Mouse (Mus musculus): ENCODE measurements at regions not wholly inside any gene's neighbourhood (a gene's known extent, or its start where the extent isn't known, plus 50 kb on each side); places are given as distances from the start of the nearest gene placed in this dataset.
"Not testable (repeated sequence)": the region's sequence is repeated elsewhere in the genome, so short reads cannot be mapped to it uniquely, and the experiment has no call there.

DNA sequence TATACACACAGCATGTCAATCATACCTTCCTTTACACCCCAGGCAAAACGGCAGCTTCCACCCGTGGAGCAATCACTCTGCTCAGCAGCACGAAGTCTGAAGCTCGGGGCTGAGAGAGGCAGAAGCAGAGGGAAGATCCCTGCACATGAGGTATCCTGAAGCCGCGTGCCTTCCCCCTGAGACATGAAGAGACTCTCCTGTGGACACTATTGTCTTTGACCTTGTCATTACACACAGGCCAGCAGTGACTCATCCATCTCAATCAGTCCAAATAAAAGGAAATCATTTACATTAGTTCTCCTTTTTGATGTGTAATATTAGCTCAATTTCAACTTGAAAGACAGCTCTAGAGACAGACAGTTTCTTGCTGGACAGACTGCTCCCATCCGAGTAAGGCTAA lies 228.4 kb upstream of the 1700012A03Rik start:
- in situ Hi-C loops (cut with MboI, MseI) = no loop called here

GRCm38 (mm10) chr6:31817640-31818039 lies 232.4 kb upstream of the 1700012A03Rik start:
- in situ Hi-C loops (cut with MboI, MseI) = no loop called here

DNA sequence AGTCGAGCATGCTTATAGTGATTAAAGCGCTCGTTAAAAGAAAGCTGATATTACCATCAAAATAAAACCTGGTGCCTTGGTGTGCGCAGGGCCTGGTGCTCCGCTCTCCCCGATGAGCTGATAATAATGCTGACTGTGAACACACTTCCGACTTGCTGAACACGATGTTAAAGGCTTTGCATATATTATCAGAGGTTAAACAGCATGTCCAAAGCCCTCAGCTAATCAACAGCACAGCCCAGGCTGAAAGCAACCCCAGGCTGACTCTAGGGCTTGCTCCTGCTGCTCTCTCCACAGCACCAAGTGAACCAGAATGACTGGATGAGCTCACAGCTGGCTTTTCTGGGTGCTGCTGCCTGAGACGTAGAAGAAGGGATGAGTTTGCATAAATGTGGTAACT lies 238.2 kb upstream of the 1700012A03Rik start:
- in situ Hi-C loops (cut with MboI, MseI) = no loop called here

DNA sequence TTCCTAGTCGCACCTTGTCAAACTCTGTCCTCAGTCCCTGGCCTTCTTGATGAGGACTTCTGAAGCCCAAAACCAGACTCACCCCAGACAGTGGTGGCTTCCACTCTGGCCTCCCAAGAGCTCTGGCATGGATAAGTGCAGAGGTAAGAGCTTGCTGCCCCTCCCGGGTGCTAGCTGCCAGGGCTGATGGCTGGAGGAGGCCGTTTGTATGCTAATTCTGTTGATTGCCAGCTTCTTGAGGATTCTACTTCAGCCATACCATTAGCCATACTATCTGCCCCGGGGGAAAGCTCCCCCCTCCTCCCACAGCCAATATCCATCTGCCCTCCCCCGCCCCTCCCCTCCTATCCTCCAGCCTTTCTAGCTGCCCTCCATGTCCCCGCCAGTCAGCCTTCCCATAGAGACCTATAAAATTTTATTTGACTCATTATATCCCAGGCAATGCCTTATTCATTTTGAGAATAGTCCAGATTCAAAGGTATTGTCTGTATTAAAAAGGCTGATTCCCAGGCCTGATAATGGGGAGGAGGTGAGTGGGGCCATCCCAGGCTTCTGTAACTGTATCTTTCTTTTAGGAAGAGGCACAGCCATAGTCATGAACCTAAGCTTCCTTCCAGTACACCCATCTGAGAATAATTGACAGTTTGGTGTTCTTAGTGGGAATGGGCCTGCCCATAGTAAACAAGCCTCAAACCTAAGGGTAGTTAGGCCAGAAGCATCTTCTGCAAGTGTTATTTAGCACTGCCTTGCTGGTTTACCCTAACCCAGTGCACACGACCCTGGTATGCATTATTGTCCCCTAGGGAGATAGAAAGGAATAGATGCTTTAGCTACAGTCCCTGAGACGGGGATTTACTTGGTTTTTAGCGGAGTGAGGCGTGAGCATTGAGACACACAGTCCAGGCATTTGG lies 239.2 kb upstream of the 1700012A03Rik start:
- in situ Hi-C loops (cut with MboI, MseI) = no loop called here

DNA sequence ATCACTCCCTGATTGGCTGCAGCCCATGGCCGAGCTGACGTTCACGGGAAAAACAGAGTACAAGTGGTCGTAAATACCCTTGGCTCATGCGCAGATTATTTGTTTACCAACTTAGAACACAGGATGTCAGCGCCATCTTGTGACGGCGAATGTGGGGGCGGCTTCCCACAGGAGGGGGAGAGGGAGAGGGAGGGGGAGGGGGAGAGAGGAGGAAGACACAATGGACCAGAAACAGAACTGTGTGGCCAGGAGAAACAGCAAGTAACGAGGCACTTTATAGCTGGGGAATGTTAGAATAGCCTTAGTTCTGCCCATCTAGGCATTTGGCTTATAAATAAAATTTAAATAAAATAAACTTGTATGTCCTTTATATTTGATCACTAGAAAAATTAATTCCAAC lies 240.7 kb upstream of the Podxl start:
- in situ Hi-C loops (cut with MboI, MseI) = not testable (repeated sequence)

- in situ Hi-C loops (cut with MboI, MseI) = not testable (repeated sequence)
These were observed 239.4 kb upstream of the Podxl start for GRCm38 (mm10) chr6:31803222-31803621.

- in situ Hi-C loops (cut with MboI, MseI) = no loop called here
These were observed 227.8 kb upstream of the Podxl start for GRCm38 (mm10) chr6:31791547-31791946.

DNA sequence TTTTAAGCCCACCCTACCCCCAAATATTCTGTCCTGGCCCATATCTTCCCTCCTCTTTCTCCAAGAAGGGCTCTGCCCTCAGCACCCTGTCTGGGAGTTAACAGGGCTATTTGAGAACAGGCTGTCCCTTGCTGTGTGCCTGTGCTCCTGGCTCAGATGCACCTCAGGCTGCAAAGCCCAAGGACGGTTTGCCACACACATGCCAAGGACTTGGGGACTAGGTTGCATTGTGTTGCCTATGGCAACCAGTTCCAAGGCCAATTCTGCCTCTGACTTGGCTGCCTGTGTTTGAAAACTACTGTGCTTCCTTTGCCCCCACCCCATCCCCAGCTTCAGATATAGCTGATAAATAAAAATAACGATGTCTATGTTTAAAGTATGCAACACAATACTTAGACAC lies 227.1 kb upstream of the Podxl start:
- in situ Hi-C loops (cut with MboI, MseI) = no loop called here

DNA sequence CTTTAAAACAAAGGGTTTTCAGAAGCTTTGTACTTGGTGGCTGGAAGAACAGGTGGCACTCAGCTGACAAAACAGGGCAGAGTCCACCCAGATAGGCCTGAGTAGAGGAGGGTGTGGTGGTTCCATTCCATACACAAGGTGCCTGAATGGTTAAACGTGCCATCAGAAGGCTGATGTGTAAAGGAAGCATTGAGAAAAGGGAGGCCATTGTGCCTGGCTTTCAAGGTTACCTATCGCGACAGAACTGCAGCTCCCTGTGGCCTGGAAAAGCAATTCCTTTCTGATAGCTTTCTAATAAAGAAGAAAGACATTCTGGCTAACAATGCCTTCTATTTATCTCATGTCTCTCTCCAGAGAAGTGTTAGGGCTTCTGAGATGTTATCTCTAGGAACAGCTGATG lies 213.1 kb upstream of the Podxl start:
- in situ Hi-C loops (cut with MboI, MseI) = no loop called here

GRCm38 (mm10) chr6:31771916-31772315 lies 208.1 kb upstream of the Podxl start:
- in situ Hi-C loops (cut with MboI, MseI) = no loop called here

GRCm38 (mm10) chr6:31745589-31745988 lies 181.8 kb upstream of the Podxl start:
- in situ Hi-C loops (cut with MboI, MseI) = loop anchor here in 1 of 2 experiments (10.0 kb wide), 1 partner anchor 741 kb away; no protein-coding TSS in a partner anchor

GRCm38 (mm10) chr6:31731391-31731790 lies 167.6 kb upstream of the Podxl start:
- in situ Hi-C loops (cut with MboI, MseI) = no loop called here

- in situ Hi-C loops (cut with MboI, MseI) = no loop called here
These were observed 155.8 kb upstream of the Podxl start for GRCm38 (mm10) chr6:31719614-31720013.

GRCm38 (mm10) chr6:31718843-31719242 lies 155.1 kb upstream of the Podxl start:
- in situ Hi-C loops (cut with MboI, MseI) = no loop called here

GRCm38 (mm10) chr6:31717531-31717930 lies 153.8 kb upstream of the Podxl start:
- in situ Hi-C loops (cut with MboI, MseI) = no loop called here

DNA sequence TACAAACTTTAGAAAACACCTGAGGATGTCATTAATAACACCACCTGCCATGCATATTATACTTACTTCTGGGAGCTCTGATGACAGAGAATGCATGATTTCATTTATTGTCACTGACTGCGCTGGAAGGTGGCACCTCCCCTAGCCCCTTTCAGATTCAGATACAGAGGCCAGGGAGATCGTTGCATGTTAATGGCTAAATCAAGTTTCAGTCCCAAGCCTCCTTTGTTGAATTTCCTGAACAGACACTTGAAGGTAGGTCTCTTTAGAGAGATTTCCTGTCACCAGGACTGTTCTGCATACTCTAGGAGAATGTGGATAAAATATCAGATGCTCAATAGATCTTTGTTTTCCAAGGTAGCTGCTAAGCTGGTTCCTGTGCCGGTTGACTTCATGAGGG lies 143.5 kb upstream of the Podxl start:
- in situ Hi-C loops (cut with MboI, MseI) = no loop called here

DNA sequence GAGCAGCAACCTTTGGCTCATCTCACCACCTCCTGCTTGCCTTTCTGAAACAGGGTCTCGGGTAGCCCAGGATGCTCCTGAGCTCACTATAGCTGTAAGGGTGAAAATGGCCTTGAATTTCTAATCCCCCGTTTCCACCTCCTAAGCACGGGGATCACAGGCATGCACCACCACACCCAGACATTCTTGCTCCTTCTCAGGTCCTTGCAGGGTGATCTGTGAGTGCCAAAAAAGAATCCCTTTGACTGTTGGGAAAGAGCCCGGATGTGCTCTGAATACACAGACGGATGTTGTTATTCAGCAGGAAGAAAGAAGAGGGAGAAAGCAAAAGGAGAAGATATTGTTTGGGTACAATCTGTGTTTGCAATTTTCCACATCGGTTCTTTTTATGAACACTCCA lies 140.4 kb upstream of the Podxl start:
- in situ Hi-C loops (cut with MboI, MseI) = no loop called here

DNA sequence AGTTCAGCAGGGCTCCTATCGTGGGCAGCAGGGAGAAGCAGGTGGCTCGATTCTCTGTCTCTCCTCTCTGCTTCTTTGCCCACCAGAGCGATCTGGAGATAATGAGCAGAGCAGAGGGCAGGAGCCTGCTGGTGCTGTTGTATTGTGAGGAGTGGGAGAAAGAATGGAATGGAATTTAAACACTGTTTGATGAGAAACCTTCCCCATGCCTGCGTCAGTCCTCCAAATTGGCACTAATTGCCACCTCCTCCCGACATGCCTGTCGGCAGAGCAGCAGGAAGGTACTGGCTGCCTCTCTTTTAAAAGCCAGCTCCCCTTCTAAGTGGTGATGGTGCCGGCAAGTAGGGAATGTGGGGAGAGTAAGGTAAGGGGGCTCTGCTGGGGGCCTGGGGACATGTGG lies 139.2 kb upstream of the Podxl start:
- in situ Hi-C loops (cut with MboI, MseI) = no loop called here

DNA sequence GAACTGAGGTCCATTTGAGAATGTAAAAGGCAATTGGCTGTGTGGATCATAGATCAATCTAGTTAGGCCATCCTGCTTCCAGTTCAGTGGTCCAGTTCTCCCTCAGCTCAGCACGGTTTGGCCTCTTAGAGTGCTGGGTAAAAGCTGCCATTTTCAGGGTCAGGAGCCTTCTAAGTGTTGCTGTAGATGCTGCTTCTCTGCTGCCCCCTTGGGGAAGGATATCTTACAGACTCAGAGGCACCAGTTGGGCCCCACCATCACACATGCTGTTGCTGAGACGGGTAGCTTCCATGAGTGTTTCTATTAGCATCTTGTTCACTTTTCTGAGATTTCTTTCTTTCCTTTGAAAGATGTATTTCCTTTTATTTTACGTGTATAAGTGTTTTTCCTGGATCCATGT lies 132.1 kb upstream of the Podxl start:
- in situ Hi-C loops (cut with MboI, MseI) = no loop called here

DNA sequence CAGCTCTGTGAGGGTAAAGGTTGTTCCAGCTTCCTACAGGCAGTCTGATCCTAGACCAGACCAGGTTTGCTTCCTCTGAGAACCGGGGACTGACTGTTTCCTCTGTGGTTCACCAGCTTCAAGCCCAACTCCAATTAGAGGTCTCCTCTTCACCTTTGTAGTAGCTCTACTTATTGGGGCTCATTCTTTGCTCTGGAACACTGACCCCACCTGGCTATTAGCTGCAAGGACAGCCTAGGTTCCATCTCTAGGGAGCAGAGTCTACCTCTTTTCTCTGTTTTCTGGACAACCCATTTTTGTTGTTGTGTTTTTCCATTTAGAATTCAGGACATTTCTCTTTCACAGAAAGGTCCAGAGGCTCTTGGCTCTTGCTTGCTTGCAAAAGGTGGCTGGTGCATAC lies 129.3 kb upstream of the Podxl start:
- in situ Hi-C loops (cut with MboI, MseI) = no loop called here

DNA sequence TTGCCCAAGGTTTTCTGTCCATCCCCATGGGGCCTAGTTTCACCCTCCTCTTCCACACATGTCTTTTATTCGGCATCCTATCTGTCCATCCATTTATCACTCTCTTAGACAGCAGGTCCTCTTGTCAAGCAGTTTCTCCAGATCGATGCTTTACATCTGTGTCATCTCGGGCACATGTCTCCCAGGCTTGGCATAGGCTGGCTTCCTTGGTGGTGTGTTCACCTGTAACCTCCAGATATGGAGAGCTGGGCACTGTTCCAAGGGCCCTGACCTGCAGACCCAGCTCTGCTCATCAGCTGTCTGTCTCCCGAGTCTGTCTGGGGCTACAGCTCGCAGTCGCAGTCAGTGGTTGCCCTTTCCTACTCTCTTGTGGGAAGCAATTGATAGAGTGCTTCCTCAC lies 128.2 kb upstream of the Podxl start:
- in situ Hi-C loops (cut with MboI, MseI) = no loop called here

DNA sequence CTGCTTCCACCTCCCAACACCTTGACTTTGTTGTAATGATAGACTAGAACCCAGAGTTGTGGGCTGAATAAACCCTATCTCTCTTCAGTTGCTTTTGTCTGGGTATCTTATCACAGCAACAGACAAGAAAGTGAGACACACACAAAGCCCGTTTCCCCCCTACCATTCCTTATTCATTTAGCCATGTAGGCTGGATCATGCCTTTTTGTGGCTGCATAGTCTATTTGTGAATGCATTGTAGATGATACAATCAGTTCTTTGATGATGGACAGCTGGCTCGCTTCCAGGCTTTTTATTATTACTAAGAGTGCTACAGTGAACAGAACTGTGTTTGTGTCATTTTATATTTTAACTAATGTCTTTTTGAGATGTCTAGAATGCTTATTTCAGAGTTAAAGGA lies 116.3 kb upstream of the Podxl start:
- in situ Hi-C loops (cut with MboI, MseI) = no loop called here

DNA sequence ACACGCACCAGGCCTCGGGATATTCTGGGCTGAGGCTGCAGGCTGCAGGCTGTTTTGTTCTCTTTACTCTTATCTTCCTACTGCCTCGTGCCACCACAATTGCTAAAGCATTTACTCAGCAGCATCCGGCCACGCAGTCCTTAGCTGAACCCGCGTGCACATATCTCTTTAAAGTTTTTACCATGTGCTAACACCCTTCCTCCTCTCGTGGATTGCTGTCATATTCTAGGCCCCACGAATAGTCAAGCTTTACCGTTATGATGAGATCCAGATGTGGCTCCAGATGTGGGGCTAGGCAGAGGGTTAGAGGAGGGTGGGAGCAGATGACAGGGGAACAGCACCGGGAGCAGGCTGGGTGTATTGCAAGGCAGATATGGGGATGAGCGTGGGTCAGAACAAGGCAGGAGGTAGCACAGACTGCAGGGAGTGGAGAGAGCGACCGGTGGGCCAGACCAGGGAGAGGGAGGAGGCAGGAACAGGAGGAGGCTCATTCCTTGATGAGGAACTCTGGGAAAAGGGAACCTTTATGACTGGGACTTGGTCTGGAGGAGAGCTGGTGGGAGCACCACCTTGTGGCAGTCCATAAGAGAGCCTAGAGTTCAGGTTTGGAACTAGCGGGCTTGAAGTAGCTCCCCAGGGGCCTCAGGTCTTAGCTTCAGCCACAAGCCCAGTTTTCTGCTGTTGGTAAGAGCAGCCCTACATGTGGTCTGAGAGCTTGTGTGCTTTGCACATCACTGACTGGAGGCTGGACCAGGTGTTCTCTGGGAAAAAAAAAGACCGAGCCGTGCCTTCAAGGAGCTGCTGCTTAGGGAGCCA lies 102.1 kb upstream of the Podxl start:
- in situ Hi-C loops (cut with MboI, MseI) = no loop called here

Data from T-helper 17 cell (primary cell).